Mouse (Mus musculus) adrenal gland, postnatal 4 days (tissue): ENCODE measurements around the gene Zc3h4. TPM values are rescaled to one million over a fixed set of nuclear protein-coding genes. Genes with fewer than 3 reads are reported as not detected.

Source experiments
- DNase-seq, 2 experiments: peaks; one replicate each; pipeline ENCODE4 v3.0.0; 2021 to 2022; ENCODE audit warnings: low spot score in 2 of 2, mixed read lengths in 2 of 2
- total RNA-seq, 2 experiments: library from RNA; stranded (reverse); gene quantifications; 2 replicates each; pipeline ENCODE4 v1.2.3; 2021

The Zc3h4 gene
- total RNA-seq, 2 experiments from 2014 or later = 60.7 to 62.1 TPM

DNA sequence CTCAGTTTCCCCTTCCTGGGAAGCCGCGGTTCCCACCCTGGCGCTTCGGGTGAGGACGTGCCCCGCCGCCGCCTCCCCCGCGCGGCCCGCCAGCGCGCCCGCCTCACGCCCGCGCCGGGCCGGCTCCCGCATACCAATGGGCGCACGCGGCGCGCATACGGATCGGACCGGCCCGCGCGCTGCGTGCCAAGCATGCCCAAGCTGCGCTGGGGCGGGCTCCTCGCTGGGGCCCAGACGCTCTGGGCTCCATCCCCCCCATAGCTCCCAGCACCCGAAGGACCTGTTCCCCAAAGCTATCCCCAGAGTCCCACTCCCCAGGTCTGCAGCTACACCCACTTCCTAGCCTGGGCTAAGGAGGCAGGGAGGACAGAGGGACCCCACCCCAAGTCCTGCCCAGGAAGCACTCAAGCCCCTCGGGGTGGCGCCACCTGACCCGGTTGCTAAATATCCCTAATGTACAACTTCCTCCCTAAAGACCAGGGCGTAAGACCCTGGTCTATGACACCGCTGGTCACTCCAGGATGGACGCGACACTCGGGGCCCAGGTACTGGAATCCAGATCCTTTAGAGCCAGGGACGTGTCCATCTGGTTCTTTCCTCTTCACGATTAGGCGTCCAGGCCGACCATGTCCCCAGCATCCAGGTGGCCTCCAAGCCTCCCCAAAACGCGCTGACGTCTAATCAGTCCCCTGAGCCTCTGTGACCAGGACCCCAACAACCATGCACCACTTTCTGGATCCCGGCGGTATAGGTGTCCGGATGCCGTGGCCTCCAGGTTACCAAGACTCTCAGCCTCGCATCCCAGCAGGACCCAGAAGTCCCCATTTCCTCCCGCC is 75.3 kb downstream of the Zc3h4 start:
- no peak for DNase-seq

DNA sequence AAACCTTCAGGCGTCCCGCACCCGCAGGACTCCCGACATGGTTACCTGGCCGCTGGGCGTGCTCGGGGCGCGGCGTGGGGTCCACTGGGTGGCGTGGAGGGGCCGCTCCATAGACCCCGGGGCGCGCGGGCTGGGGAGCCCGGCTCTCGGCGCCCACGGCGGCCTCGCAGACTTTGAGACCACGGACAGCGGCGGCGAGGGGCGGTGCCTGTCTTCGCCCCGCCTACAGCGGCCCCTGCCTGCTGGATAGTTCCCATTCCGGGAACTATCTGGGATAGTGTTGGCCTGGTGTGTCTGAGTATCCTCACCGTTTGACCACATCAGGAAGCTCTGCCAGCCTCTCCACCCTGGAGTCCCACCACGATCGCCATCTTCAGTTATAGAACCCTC is 75.9 kb downstream of the Zc3h4 start:
- DNase-seq = no peak

DNA sequence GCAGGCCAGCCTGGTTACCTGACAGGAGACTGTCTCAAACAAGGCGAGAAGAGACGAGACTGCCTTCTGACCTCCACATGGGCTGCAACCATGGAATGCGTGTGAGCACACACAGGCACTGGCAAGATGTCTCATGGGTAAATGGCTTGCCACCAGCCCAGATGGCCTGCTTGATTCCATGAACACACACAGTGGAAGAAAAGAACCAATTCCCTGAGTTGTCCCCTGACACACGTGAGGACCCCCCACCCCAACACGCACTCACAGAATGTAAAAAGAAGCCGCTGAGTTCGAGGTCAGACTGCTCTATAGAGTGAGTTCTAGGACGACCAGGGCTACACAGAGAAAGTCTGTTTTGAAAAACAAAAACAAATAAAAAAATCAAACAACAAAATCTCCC is 76.9 kb downstream of the Zc3h4 start, which contains the start of gene Npas1:
TSS of gene Npas1 (minus strand) at position 101 of the 400 bp plus-strand sequence.
- DNase-seq = no peak

Other genes starting within 250 kb of the Zc3h4 start
- gene Meis3, start 225.8 kb upstream of the Zc3h4 start, total RNA-seq = 10 to 100 TPM; 18.8 to 22.0 TPM
- 10 to 100 TPM; 20.9 to 21.9 TPM for gene Dhx34, start 178.9 kb upstream of the Zc3h4 start, total RNA-seq
- gene C5ar2, start 156.8 kb upstream of the Zc3h4 start, total RNA-seq = under 1 TPM; 0.45 to 0.48 TPM
- 1 to 10 TPM; 4.8 to 6.2 TPM for gene C5ar1, start 141.4 kb upstream of the Zc3h4 start, total RNA-seq
- 10 to 100 TPM; 35.6 to 41.5 TPM for gene Inafm1, start 127.3 kb upstream of the Zc3h4 start, total RNA-seq
- 100 to 1,000 TPM; 103 to 116 TPM for gene Ccdc9, start 114.1 kb upstream of the Zc3h4 start, total RNA-seq
- gene Bbc3, start 92.5 kb upstream of the Zc3h4 start, total RNA-seq = 1 to 10 TPM; 9.6 to 9.9 TPM
- gene Sae1, start 13.1 kb upstream of the Zc3h4 start, total RNA-seq = 100 to 1,000 TPM; 100 to 101 TPM
- gene Tmem160, start 51.9 kb downstream of the Zc3h4 start, total RNA-seq = 10 to 100 TPM; 39.1 to 39.9 TPM
- gene Npas1, start 76.8 kb downstream of the Zc3h4 start, total RNA-seq = under 1 TPM in 1 of 2 experiments, not detected in 1; 0.20 TPM
- gene Arhgap35, start 214.1 kb downstream of the Zc3h4 start, total RNA-seq = 10 to 100 TPM; 72.2 to 76.0 TPM